Mouse (Mus musculus) G1E (cell line): ENCODE results near the gene Slco4a1. TPM values are rescaled to one million over a fixed set of nuclear protein-coding genes. Genes with fewer than 3 reads are reported as not detected.
A peak's percentile ranks its signal among the peaks of the same experiment; 100 is the strongest.

ENCODE experiments used
- ATAC-seq: 2 replicates; pipeline ENCODE4 v1.8.0; 2016; ENCODE audit warnings: mild to moderate bottlenecking; ENCODE audit not compliant: insufficient number of reproducible peaks, poor library complexity, low FRiP score, severe bottlenecking; ENCODE audit errors: extremely low read depth
- DNase-seq: peaks from one replicate; pipeline ENCODE4 v3.0.0; 2012; ENCODE audit warnings: low spot score
- H3K27me3 ChIP-seq: 2 replicates; pipeline ENCODE4 v1.6.1; 2012; ENCODE audit warnings: mild to moderate bottlenecking, low read length, inconsistent platforms; ENCODE audit not compliant: insufficient read depth
- H3K36me3 ChIP-seq: replicated peaks from 2 replicates; pipeline ENCODE3; 2012; ENCODE audit warnings: mild to moderate bottlenecking, inconsistent platforms
- H3K4me1 ChIP-seq: 2 replicates; pipeline ENCODE4 v1.6.1; 2012; ENCODE audit warnings: low read depth, low read length, inconsistent platforms, mixed read lengths; ENCODE audit not compliant: insufficient read depth
- H3K4me3 ChIP-seq: 2 replicates; pipeline ENCODE4 v1.5.1; 2012; ENCODE audit warnings: low read depth, mild to moderate bottlenecking, inconsistent platforms, low read length, moderate library complexity, mixed read lengths
- H3K9me3 ChIP-seq: replicated peaks from 2 replicates; pipeline ENCODE4 v1.6.1; 2012; ENCODE audit warnings: inconsistent platforms
- CTCF ChIP-seq: IDR thresholded peaks from 2 replicates; pipeline ENCODE4 v1.5.1; 2012; ENCODE audit warnings: low read depth, low read length, inconsistent platforms, mixed read lengths
- GATA1 ChIP-seq: IDR thresholded peaks from 2 replicates; pipeline ENCODE4 v1.6.1; 2012; ENCODE audit warnings: borderline replicate concordance, low read length, inconsistent platforms, mixed read lengths
- GATA2 ChIP-seq: IDR thresholded peaks from 2 replicates; pipeline ENCODE4 v1.6.1; 2012; ENCODE audit warnings: low read depth, low read length, inconsistent platforms, borderline replicate concordance
- POLR2AphosphoS5 ChIP-seq: IDR thresholded peaks from 2 replicates; pipeline ENCODE4 v1.6.1; 2012; ENCODE audit warnings: low read depth, low read length, inconsistent platforms; ENCODE audit not compliant: insufficient replicate concordance
- TAL1 ChIP-seq: conservative IDR thresholded peaks from 2 replicates; pipeline ENCODE4 v1.6.1; 2012; ENCODE audit warnings: low read depth, low read length, inconsistent platforms, mixed read lengths
- polyA plus RNA-seq: library from polyadenylated mRNA; stranded (reverse); fragments of >175 nt; gene quantifications from 2 replicates; pipeline ENCODE4 v1.2.3, GENCODE M21; 2012
- total RNA-seq, 2 experiments: library from RNA; stranded (forward) in 1 of 2; stranded (reverse) in 1 of 2; fragments of 200-1000 nt in 1 of 2; fragments of >200 nt in 1 of 2; fragmentation: Nextera tagmentation in 1 of 2; gene quantifications; 2 replicates each; pipeline ENCODE4 v1.2.3; 2014 to 2017

Slco4a1 gene
- total and polyA plus RNA-seq, 3 experiments: 0.11 TPM; not detected in 2

DNA sequence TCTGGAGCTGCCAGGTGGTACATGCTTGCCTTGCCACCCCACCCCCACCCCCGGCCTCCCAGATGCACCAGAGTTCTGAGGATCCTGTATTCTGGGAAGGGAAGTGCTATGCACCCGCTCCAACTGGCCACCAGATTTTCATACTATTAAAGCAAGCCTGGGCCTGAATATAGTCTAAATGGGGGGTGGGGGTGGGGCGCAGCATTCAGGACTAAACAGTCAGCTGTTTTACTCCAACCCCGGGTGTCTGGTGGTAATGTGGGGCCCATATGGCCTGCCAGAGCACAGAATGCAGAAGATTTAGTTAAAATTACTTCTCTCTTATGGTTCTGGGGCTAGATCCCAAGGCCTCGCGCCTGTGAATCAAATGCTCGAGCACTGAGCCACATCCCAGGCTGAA lies 22.7 kb upstream of the Slco4a1 start:
- ATAC-seq (no peak), DNase-seq (no peak)
- Histone ChIP-seq H3K36me3 (no peaks in the 10 kb centered on the region), H3K4me1 (0 out of 2 replicates have a peak, but pooled peaks cover 2% of the 10 kb centered on the region), H3K9me3 (no peaks in the 10 kb centered on the region), H3K4me3 (no peak overlapping the region), H3K27me3 (no peaks in the 10 kb centered on the region)
- TF ChIP-seq TAL1 (no peak), GATA2 (no peak), POLR2AphosphoS5 (no peak), CTCF (no peak), GATA1 (no peak)

GRCm38 (mm10) chr2:180435341-180435926 lies 20.6 kb upstream of the Slco4a1 start:
- H3K27me3 ChIP-seq: no peaks in the 10 kb centered on the region
- H3K4me1 ChIP-seq: 0 out of 2 replicates have a peak, but pooled peaks cover 2% of the 10 kb centered on the region
- TF ChIP-seq GATA1 (no peak), GATA2 (no peak), CTCF (no peak), POLR2AphosphoS5 (no peak), TAL1 (no peak)
- no peaks in the 10 kb centered on the region for H3K36me3 ChIP-seq
- DNase-seq (no peak), ATAC-seq (no peak)
- H3K4me3 ChIP-seq: no peak overlapping the region
- H3K9me3 ChIP-seq: no peaks in the 10 kb centered on the region

GRCm38 (mm10) chr2:180437149-180437864 lies 18.7 kb upstream of the Slco4a1 start:
- H3K36me3 ChIP-seq: no peaks in the 10 kb centered on the region
- DNase-seq: no peak
- H3K4me1 ChIP-seq: 0 out of 2 replicates have a peak, but pooled peaks cover 2% of the 10 kb centered on the region
- no peaks in the 10 kb centered on the region for H3K9me3 ChIP-seq
- 0 out of 2 replicates have a peak, but pooled peaks cover 3% of the 10 kb centered on the region for H3K27me3 ChIP-seq
- TF ChIP-seq GATA2 (no peak), CTCF (no peak), POLR2AphosphoS5 (no peak), GATA1 (no peak), TAL1 (no peak)
- ATAC-seq: no peak
- no peak overlapping the region for H3K4me3 ChIP-seq

- Histone ChIP-seq H3K4me3 (no peak overlapping the region), H3K4me1 (no peaks in the 10 kb centered on the region), H3K9me3 (no peaks in the 10 kb centered on the region), H3K36me3 (no peaks in the 10 kb centered on the region), H3K27me3 (peaks cover 7% of the 10 kb centered on the region; the same call in 1 of the 2 replicates)
- no peak for ATAC-seq
- no peak for DNase-seq
- TF ChIP-seq GATA1 (0 out of 2 replicates have a peak, but pooled peaks have one; percentile 95), TAL1 (no peak)
Observed at GRCm38 (mm10) chr2:180439791-180440190, 16.3 kb upstream of the Slco4a1 start.

- H3K4me3 ChIP-seq: no peak overlapping the region
- H3K36me3 ChIP-seq: no peaks in the 10 kb centered on the region
- DNase-seq (no peak), ATAC-seq (no peak)
- peaks cover 7% of the 10 kb centered on the region; the same call in 1 of the 2 replicates for H3K27me3 ChIP-seq
- H3K4me1 ChIP-seq: no peaks in the 10 kb centered on the region
- TF ChIP-seq GATA1: no peak
- H3K9me3 ChIP-seq: no peaks in the 10 kb centered on the region
Observed at GRCm38 (mm10) chr2:180440596-180441332, 15.3 kb upstream of the Slco4a1 start.

- Histone ChIP-seq H3K4me1 (no peaks in the 10 kb centered on the region), H3K27me3 (peaks cover 7% of the 10 kb centered on the region; the same call in 1 of the 2 replicates), H3K36me3 (no peaks in the 10 kb centered on the region), H3K4me3 (no peak overlapping the region), H3K9me3 (no peaks in the 10 kb centered on the region)
- DNase-seq (no peak), ATAC-seq (no peak)
- TF ChIP-seq POLR2AphosphoS5 (no peak), GATA2 (no peak), CTCF (no peak), GATA1 (no peak), TAL1 (no peak)
Observed at GRCm38 (mm10) chr2:180442061-180442460, 14.0 kb upstream of the Slco4a1 start.
